Mouse (Mus musculus) effector memory CD4-positive, alpha-beta T cell, adult 5 months (primary cell): ENCODE measurements around the gene Oma1. TPM values are rescaled to one million over a fixed set of nuclear protein-coding genes. Genes with fewer than 3 reads are reported as not detected.

Source experiments
- polyA plus RNA-seq: library from polyadenylated mRNA; unstranded; fragments of 100-300 nt; shearing (Covaris generic); gene quantifications from one replicate; pipeline ENCODE4 v1.2.1, GENCODE M21; 2017

Gene Oma1
- 12.6 TPM for polyA plus RNA-seq

GRCm38 (mm10) chr4:103313587-103314525 is at the start of gene Oma1:
TSS of gene Oma1 (plus strand) at chr4:103313812.

DNA sequence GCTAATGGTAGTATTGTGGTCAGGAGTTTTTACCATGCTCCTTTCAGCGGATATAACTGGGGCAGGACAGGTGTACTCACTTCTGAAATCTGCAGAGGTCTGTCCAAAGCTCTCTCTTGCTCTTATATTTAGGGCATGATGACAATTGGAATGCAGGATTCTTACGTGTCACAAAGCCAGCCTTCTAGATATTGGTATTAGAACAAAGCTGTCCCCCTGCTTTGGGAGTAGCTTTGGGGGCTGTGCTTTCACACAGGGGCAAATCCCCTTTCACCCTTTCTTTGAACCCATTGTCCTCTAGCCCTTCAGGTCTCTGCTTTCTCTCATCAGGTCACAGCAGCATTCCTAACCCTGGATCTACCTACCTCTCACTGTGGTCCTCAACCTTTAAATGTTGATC is 22.8 kb upstream of the Oma1 start, which contains the start of gene 4921539E11Rik:
Gene 4921539E11Rik, minus strand, starts transcription at position 101 of the 400 bp plus-strand sequence.

Other genes with a start within 250 kb of the Oma1 start
- 71.8 TPM for gene Mier1, start 199.4 kb upstream of the Oma1 start, polyA plus RNA-seq
- 1.1 TPM for gene Wdr78, start 199.3 kb upstream of the Oma1 start, polyA plus RNA-seq
- 39.3 TPM for gene Slc35d1, start 98.6 kb upstream of the Oma1 start, polyA plus RNA-seq
- not detected for gene 4921539E11Rik, start 22.9 kb upstream of the Oma1 start, polyA plus RNA-seq